Mouse (Mus musculus): ENCODE measurements around the gene Brd7.

DNA sequence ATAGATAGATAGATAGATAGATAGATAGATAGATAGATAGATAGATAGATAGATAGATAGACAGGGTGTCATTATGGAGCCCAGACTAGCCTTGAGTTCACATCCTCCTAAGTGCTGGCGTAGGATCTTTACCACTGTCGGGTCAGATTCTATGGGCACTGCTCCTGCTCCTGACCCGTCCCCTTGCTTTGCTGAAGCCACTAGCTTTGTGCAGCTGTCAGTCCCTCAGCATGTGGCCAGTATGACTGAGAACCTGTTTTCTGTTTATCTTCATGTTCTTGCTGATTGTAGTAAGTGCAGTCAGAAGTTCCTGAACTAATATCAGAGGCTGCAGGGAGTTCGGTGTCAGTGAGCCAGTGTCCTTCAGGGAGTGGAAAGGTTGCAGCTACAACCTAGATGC, 54.3 kb downstream of the Brd7 start:
- TF ChIP-seq CTCF (IDR thresholded peaks at IDR 0.05; ENCODE audit: low read depth, low read length) (no peak), POLR2A (IDR thresholded peaks at IDR 0.05; ENCODE audit: insufficient read depth, low read length) (no peak)

Data from ES-Bruce4 (cell line).